Mouse (Mus musculus) embryonic facial prominence, embryonic 11.5 days (tissue): ENCODE measurements around the gene Marveld2. TPM values are rescaled to one million over a fixed set of nuclear protein-coding genes. Genes with fewer than 3 reads are reported as not detected.

ENCODE experiments used
- ATAC-seq: fragments of 200-750 bp; cut with Nextera tagmentation; replicated peaks from 2 replicates; pipeline ENCODE4 v1.8.0; 2017; ENCODE audit warnings: low read depth; ENCODE audit not compliant: insufficient number of reproducible peaks, low FRiP score, low TSS enrichment
- DNase-seq: peaks from one replicate; pipeline ENCODE4 v3.0.0-alpha.2; 2015; ENCODE audit warnings: low spot score
- H3K27ac ChIP-seq: fragments of 300-500 bp; sonication (generic); replicated peaks from 2 replicates; pipeline ENCODE4 v1.5.1; 2014; ENCODE audit warnings: mild to moderate bottlenecking, low read depth, low read length, control low read depth
- H3K27me3 ChIP-seq: fragments of 300-500 bp; sonication (generic); 2 replicates; pipeline ENCODE4 v1.6.1; 2014; ENCODE audit warnings: mild to moderate bottlenecking, low read length, moderate library complexity, mixed read lengths; ENCODE audit not compliant: control insufficient read depth, insufficient read depth
- H3K36me3 ChIP-seq: fragments of 300-500 bp; sonication (generic); replicated peaks from 2 replicates; pipeline ENCODE4 v1.6.1; 2014; ENCODE audit warnings: low read depth, mild to moderate bottlenecking, low read length, moderate library complexity, mixed read lengths; ENCODE audit not compliant: control insufficient read depth, insufficient read depth
- H3K4me1 ChIP-seq: fragments of 300-500 bp; sonication (generic); 2 replicates; pipeline ENCODE4 v1.6.1; 2014; ENCODE audit warnings: low read length, mixed read lengths; ENCODE audit not compliant: control insufficient read depth, insufficient read depth
- H3K4me2 ChIP-seq: fragments of 300-500 bp; sonication (generic); 2 replicates; pipeline ENCODE4 v1.6.1; 2014; ENCODE audit warnings: low read depth, mild to moderate bottlenecking, control low read depth, low read length, moderate library complexity
- H3K4me3 ChIP-seq: fragments of 300-500 bp; sonication (generic); 2 replicates; pipeline ENCODE4 v1.5.1; 2014; ENCODE audit warnings: low read depth, low read length, control low read depth
- H3K9ac ChIP-seq: fragments of 300-500 bp; sonication (generic); replicated peaks from 2 replicates; pipeline ENCODE4 v1.6.1; 2014; ENCODE audit warnings: mild to moderate bottlenecking, control low read depth, low read length
- H3K9me3 ChIP-seq: fragments of 300-500 bp; sonication (generic); replicated peaks from 2 replicates; pipeline ENCODE4 v1.6.1; 2016; ENCODE audit warnings: mild to moderate bottlenecking, low read length, inconsistent platforms, mixed read lengths; ENCODE audit not compliant: control insufficient read depth
- WGBS: fragments of 180-500 bp; shearing (Covaris S2); extraction: QIAGEN DNeasy Blood & Tissue Kit; methylation state at CpG from one replicate; pipeline ENCODE4 v1.1.7; 2014; 5-methylcytosine and 5-hydroxymethylcytosine counted together
- polyA plus RNA-seq: library from polyadenylated mRNA; unstranded; fragments of >200 nt; fragmentation: Nextera tagmentation; extraction: Ambion mirVana; gene quantifications from 2 replicates; pipeline ENCODE4 v1.2.1, GENCODE M21; 2014

The Marveld2 gene
- polyA plus RNA-seq, 1 experiment from 2014 or later: 5.6 TPM

- DNase-seq (no peak), ATAC-seq (no peak)
- Histone ChIP-seq H3K4me3 (no peak overlapping the region), H3K27me3 (no peaks in the 10 kb centered on the region), H3K27ac (no peak overlapping the region), H3K9ac (no peak overlapping the region), H3K4me1 (no peaks in the 10 kb centered on the region), H3K9me3 (no peaks in the 10 kb centered on the region), H3K4me2 (no peak overlapping the region), H3K36me3 (no peaks in the 10 kb centered on the region)
- WGBS: 63% methylated on average over 2 of the region's 2 CpGs
These were observed 46.1 kb downstream of the Marveld2 start for GRCm38 (mm10) chr13:100570713-100571112.

DNA sequence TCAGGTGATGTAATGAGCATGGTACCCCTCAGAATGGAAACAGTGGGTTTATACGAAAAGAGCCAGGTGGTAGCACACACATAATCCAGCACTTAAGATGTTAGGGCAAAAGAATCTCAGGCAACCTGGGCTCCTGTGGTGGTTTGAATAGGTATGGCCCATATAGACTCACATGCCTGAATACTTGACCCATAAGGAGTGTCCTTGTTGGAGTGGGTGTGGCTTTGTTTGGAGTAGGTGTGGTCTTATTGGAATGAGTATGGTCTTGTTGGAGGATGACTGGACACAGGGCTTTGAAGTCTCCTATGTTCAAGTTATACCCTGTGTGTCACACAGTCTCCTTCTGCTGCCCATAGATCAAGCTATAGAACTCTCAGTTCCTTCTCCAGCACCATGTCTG lies 48.4 kb downstream of the Marveld2 start:
- H3K4me1 ChIP-seq: no peaks in the 10 kb centered on the region
- H3K27me3 ChIP-seq: no peaks in the 10 kb centered on the region
- H3K4me3 ChIP-seq: no peak overlapping the region
- WGBS: 100% methylated on average over 1 of the region's 1 CpGs
- no peaks in the 10 kb centered on the region for H3K9me3 ChIP-seq
- H3K36me3 ChIP-seq: no peaks in the 10 kb centered on the region
- DNase-seq: no peak
- no peak overlapping the region for H3K4me2 ChIP-seq
- H3K9ac ChIP-seq: no peak overlapping the region
- ATAC-seq: no peak
- no peak overlapping the region for H3K27ac ChIP-seq

- ATAC-seq (no peak), DNase-seq (no peak)
- no peak overlapping the region for H3K27ac ChIP-seq
- H3K4me3 ChIP-seq: no peak overlapping the region
- H3K36me3 ChIP-seq: no peaks in the 10 kb centered on the region
- H3K4me2 ChIP-seq: no peak overlapping the region
- no peaks in the 10 kb centered on the region for H3K27me3 ChIP-seq
- no peak overlapping the region for H3K9ac ChIP-seq
- H3K9me3 ChIP-seq: no peaks in the 10 kb centered on the region
- 75% methylated on average over 9 of the region's 9 CpGs for WGBS
- no peaks in the 10 kb centered on the region for H3K4me1 ChIP-seq
These were observed 57.3 kb downstream of the Marveld2 start for GRCm38 (mm10) chr13:100559449-100559848.

- Histone ChIP-seq H3K4me3 (no peak overlapping the region), H3K27me3 (peaks cover 9% of the 10 kb centered on the region), H3K4me2 (no peak overlapping the region), H3K9ac (no peak overlapping the region), H3K9me3 (no peaks in the 10 kb centered on the region), H3K4me1 (peaks cover 5% of the 10 kb centered on the region; the same call in 1 of the 2 replicates), H3K36me3 (no peaks in the 10 kb centered on the region), H3K27ac (no peak overlapping the region)
- ATAC-seq (no peak), DNase-seq (no peak)
- WGBS: 63% methylated on average over 4 of the region's 4 CpGs
These were observed 59.8 kb downstream of the Marveld2 start for GRCm38 (mm10) chr13:100557011-100557410.

DNA sequence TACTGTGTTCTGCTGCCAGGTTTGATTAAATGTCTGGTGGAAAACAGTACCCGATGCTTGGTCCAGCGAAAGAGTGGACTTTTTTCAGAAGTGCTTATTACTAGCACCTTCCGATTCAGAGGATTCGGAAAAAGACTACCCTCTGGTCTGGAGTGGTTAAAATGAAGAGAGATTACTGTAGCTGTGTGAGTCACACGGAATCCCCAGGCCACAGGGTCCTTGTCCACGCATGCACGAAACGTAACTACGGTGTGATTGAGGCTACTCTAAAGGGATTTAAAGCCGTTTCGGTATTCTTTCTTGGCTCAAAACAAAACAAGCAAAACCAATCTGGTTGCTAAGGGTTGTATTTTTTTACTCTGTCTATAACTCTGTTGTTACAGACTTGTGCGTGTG lies 63.7 kb downstream of the Marveld2 start:
- Histone ChIP-seq H3K9ac (no peak overlapping the region), H3K4me1 (peaks cover 5% of the 10 kb centered on the region; the same call in 1 of the 2 replicates), H3K27me3 (peaks cover 24% of the 10 kb centered on the region), H3K4me2 (peak overlapping the region; percentile 98; the same call in 1 of the 2 replicates), H3K27ac (no peak overlapping the region), H3K9me3 (no peaks in the 10 kb centered on the region), H3K4me3 (peak overlapping the region; percentile 56), H3K36me3 (no peaks in the 10 kb centered on the region)
- peak; percentile 7 for DNase-seq
- 3% methylated on average over 12 of the region's 12 CpGs for WGBS
- ATAC-seq: no peak

- Histone ChIP-seq H3K27me3 (peaks cover 24% of the 10 kb centered on the region), H3K9ac (peak within 1 kb of the TSS; percentile 4), H3K9me3 (no peaks in the 10 kb centered on the region), H3K4me3 (peak within 1 kb of the TSS; percentile 56), H3K4me2 (peak within 1 kb of the TSS; percentile 98), H3K36me3 (no peaks in the 10 kb centered on the region), H3K4me1 (peaks cover 5% of the 10 kb centered on the region; the same call in 1 of the 2 replicates), H3K27ac (no peak within 1 kb of the TSS)
- peak; percentile 66; the same call in 1 of the 2 replicates for ATAC-seq
- peak; percentile 55 for DNase-seq
- under 1% methylated on average over 44 of the region's 45 CpGs for WGBS
These were observed 64.3 kb downstream of the Marveld2 start, which contains the start of gene Ocln for GRCm38 (mm10) chr13:100552369-100553041. Gene Ocln, minus strand, starts transcription at chr13:100552718.

- H3K4me3 ChIP-seq: peak overlapping the region; percentile 56
- H3K4me1 ChIP-seq: peaks cover 5% of the 10 kb centered on the region; the same call in 1 of the 2 replicates
- H3K4me2 ChIP-seq: peak overlapping the region; percentile 98
- peak overlapping the region; percentile 4 for H3K9ac ChIP-seq
- ATAC-seq (no peak), DNase-seq (peak; percentile 30)
- WGBS: under 1% methylated on average over 35 of the region's 35 CpGs
- peaks cover 24% of the 10 kb centered on the region for H3K27me3 ChIP-seq
- no peak overlapping the region for H3K27ac ChIP-seq
- H3K9me3 ChIP-seq: no peaks in the 10 kb centered on the region
- H3K36me3 ChIP-seq: no peaks in the 10 kb centered on the region
These were observed 64.8 kb downstream of the Marveld2 start for GRCm38 (mm10) chr13:100552009-100552368.

- Histone ChIP-seq H3K36me3 (no peaks in the 10 kb centered on the region), H3K4me1 (peaks cover 5% of the 10 kb centered on the region; the same call in 1 of the 2 replicates), H3K27ac (no peak overlapping the region), H3K9ac (peak overlapping the region; percentile 4), H3K27me3 (peaks cover 24% of the 10 kb centered on the region), H3K9me3 (no peaks in the 10 kb centered on the region), H3K4me3 (peak overlapping the region; percentile 56), H3K4me2 (peak overlapping the region; percentile 98)
- under 1% methylated on average over 41 of the region's 41 CpGs for WGBS
- DNase-seq (peak; percentile 17), ATAC-seq (0 out of 2 replicates have a peak, but pooled peaks have one; percentile 35)
These were observed 65.3 kb downstream of the Marveld2 start for GRCm38 (mm10) chr13:100551371-100552008.
